Mouse (Mus musculus) liver, embryonic 15.5 days (tissue): Measurements from ENCODE around the gene Zfand6. TPM values are rescaled to one million over a fixed set of nuclear protein-coding genes. Genes with fewer than 3 reads are reported as not detected.

Experiments used
- ATAC-seq: fragments of 200-750 bp; cut with Nextera tagmentation; 2 replicates; pipeline ENCODE4 v1.8.0; 2017; ENCODE audit warnings: moderate number of reproducible peaks, mild to moderate bottlenecking, moderate library complexity; ENCODE audit not compliant: insufficient read depth
- H3K27ac ChIP-seq: fragments of 300-500 bp; sonication (generic); replicated peaks from 2 replicates; pipeline ENCODE4 v1.5.1; 2015; ENCODE audit warnings: mild to moderate bottlenecking, inconsistent platforms
- H3K27me3 ChIP-seq: fragments of 300-500 bp; sonication (generic); 2 replicates; pipeline ENCODE4 v1.6.1; 2015; ENCODE audit warnings: mild to moderate bottlenecking, inconsistent platforms
- H3K36me3 ChIP-seq: fragments of 300-500 bp; sonication (generic); replicated peaks from 2 replicates; pipeline ENCODE4 v1.6.1; 2015; ENCODE audit warnings: moderate library complexity, mild to moderate bottlenecking, inconsistent platforms
- H3K4me1 ChIP-seq: fragments of 300-500 bp; sonication (generic); replicated peaks from 2 replicates; pipeline ENCODE4 v1.6.1; 2015; ENCODE audit warnings: inconsistent platforms
- H3K4me2 ChIP-seq: fragments of 300-500 bp; sonication (generic); 2 replicates; pipeline ENCODE4 v1.6.1; 2015; ENCODE audit warnings: moderate library complexity, mild to moderate bottlenecking, inconsistent platforms
- H3K4me3 ChIP-seq: fragments of 300-500 bp; sonication (generic); replicated peaks from 2 replicates; pipeline ENCODE4 v1.5.1; 2015; ENCODE audit warnings: mild to moderate bottlenecking, inconsistent platforms
- H3K9ac ChIP-seq: fragments of 300-500 bp; sonication (generic); 2 replicates; pipeline ENCODE4 v1.6.1; 2015; ENCODE audit warnings: moderate library complexity, mild to moderate bottlenecking, inconsistent platforms
- H3K9me3 ChIP-seq: fragments of 300-500 bp; sonication (generic); replicated peaks from 2 replicates; pipeline ENCODE4 v1.6.1; 2016; ENCODE audit warnings: inconsistent platforms
- WGBS: fragments of 180-500 bp; shearing (Covaris S2); methylation state at CpG from one replicate; pipeline ENCODE4 v1.1.7; 2015; ENCODE audit warnings: mixed read lengths; ENCODE audit not compliant: insufficient replicate concordance; 5-methylcytosine and 5-hydroxymethylcytosine counted together
- polyA plus RNA-seq: library from polyadenylated mRNA; unstranded; fragments of >200 nt; fragmentation: Nextera tagmentation; extraction: Ambion mirVana; gene quantifications from 2 replicates; pipeline ENCODE4 v1.2.1, GENCODE M21; 2015

The Zfand6 gene
- polyA plus RNA-seq, result 145 and 154 TPM in 2 replicates

GRCm38 (mm10) chr7:84689251-84690100 is at the start of gene Zfand6:
Gene Zfand6, minus strand, starts transcription at chr7:84689959.
- Histone ChIP-seq H3K4me3 (peak within 1 kb of the TSS; percentile 88), H3K27me3 (no peaks in the 10 kb centered on the region), H3K4me2 (peak within 1 kb of the TSS; percentile 89), H3K36me3 (no peaks in the 10 kb centered on the region), H3K27ac (peak within 1 kb of the TSS; percentile 98), H3K4me1 (peaks cover 52% of the 10 kb centered on the region), H3K9ac (peak within 1 kb of the TSS; percentile 95), H3K9me3 (no peaks in the 10 kb centered on the region)
- under 1% methylated on average over 87 of the region's 87 CpGs for WGBS
- peak; percentile 95 for ATAC-seq

- peaks cover 4% of the 10 kb centered on the region; the same call in 1 of the 2 replicates for H3K4me1 ChIP-seq
- no peak overlapping the region for H3K27ac ChIP-seq
- no peak overlapping the region for H3K9ac ChIP-seq
- peaks cover 2% of the 10 kb centered on the region; the same call in 1 of the 2 replicates for H3K27me3 ChIP-seq
- no peaks in the 10 kb centered on the region for H3K36me3 ChIP-seq
- 57% methylated on average over 2 of the region's 2 CpGs for WGBS
- peak; percentile 56; the same call in 1 of the 2 replicates for ATAC-seq
- H3K9me3 ChIP-seq, result no peaks in the 10 kb centered on the region
- no peak overlapping the region for H3K4me3 ChIP-seq
- no peak overlapping the region for H3K4me2 ChIP-seq
Measured at GRCm38 (mm10) chr7:84736803-84737202, 47.0 kb upstream of the Zfand6 start.

- no peak overlapping the region for H3K27ac ChIP-seq
- H3K27me3 ChIP-seq, result no peaks in the 10 kb centered on the region
- no peak for ATAC-seq
- WGBS, result 36% methylated on average over 1 of the region's 1 CpGs
- H3K4me3 ChIP-seq, result no peak overlapping the region
- no peak overlapping the region for H3K4me2 ChIP-seq
- peaks cover 4% of the 10 kb centered on the region; the same call in 1 of the 2 replicates for H3K4me1 ChIP-seq
- no peak overlapping the region for H3K9ac ChIP-seq
- H3K36me3 ChIP-seq, result no peaks in the 10 kb centered on the region
- H3K9me3 ChIP-seq, result no peaks in the 10 kb centered on the region
Measured at GRCm38 (mm10) chr7:84733038-84733437, 43.3 kb upstream of the Zfand6 start.

- Histone ChIP-seq H3K9me3 (no peaks in the 10 kb centered on the region), H3K4me2 (no peak overlapping the region), H3K36me3 (no peaks in the 10 kb centered on the region), H3K4me1 (peaks cover 4% of the 10 kb centered on the region; the same call in 1 of the 2 replicates), H3K4me3 (no peak overlapping the region), H3K27me3 (no peaks in the 10 kb centered on the region), H3K27ac (no peak overlapping the region), H3K9ac (no peak overlapping the region)
- ATAC-seq, result no peak
- whole genome bisulfite sequencing, result 73% methylated on average over 1 of the region's 1 CpGs
Measured at GRCm38 (mm10) chr7:84732052-84732451, 42.3 kb upstream of the Zfand6 start.

- 51% methylated on average over 3 of the region's 3 CpGs for WGBS
- Histone ChIP-seq H3K4me2 (no peak overlapping the region), H3K36me3 (no peaks in the 10 kb centered on the region), H3K27ac (no peak overlapping the region), H3K4me1 (no peaks in the 10 kb centered on the region), H3K27me3 (no peaks in the 10 kb centered on the region), H3K9me3 (no peaks in the 10 kb centered on the region), H3K4me3 (no peak overlapping the region), H3K9ac (no peak overlapping the region)
- no peak for ATAC-seq
Measured at GRCm38 (mm10) chr7:84731076-84731475, 41.3 kb upstream of the Zfand6 start.

- ATAC-seq, result peak; percentile 100
- 11% methylated on average over 7 of the region's 7 CpGs for WGBS
- peak overlapping the region; percentile 95 for H3K27ac ChIP-seq
Measured at GRCm38 (mm10) chr7:84722804-84723459, 33.2 kb upstream of the Zfand6 start.

GRCm38 (mm10) chr7:84710287-84710958 is 20.7 kb upstream of the Zfand6 start:
- Histone ChIP-seq H3K27ac (0 out of 2 replicates have a peak overlapping the region, but pooled peaks have one; percentile 14), H3K36me3 (no peaks in the 10 kb centered on the region), H3K9me3 (no peaks in the 10 kb centered on the region), H3K4me3 (no peak overlapping the region), H3K4me2 (no peak overlapping the region), H3K4me1 (peaks cover 12% of the 10 kb centered on the region), H3K27me3 (no peaks in the 10 kb centered on the region), H3K9ac (no peak overlapping the region)
- no peak for ATAC-seq

More at GRCm38 (mm10) chr7:84722804-84723459, 33.2 kb upstream of the Zfand6 start:
- Histone ChIP-seq H3K4me3 (peak overlapping the region; percentile 12; the same call in 1 of the 2 replicates), H3K9ac (no peak overlapping the region), H3K27me3 (no peaks in the 10 kb centered on the region), H3K4me2 (peak overlapping the region; percentile 66), H3K36me3 (no peaks in the 10 kb centered on the region), H3K9me3 (no peaks in the 10 kb centered on the region), H3K4me1 (peaks cover 33% of the 10 kb centered on the region)

GRCm38 (mm10) chr7:84706877-84707276 is 17.1 kb upstream of the Zfand6 start:
- Histone ChIP-seq H3K27ac (no peak overlapping the region), H3K4me3 (no peak overlapping the region), H3K36me3 (no peaks in the 10 kb centered on the region), H3K4me1 (peaks cover 12% of the 10 kb centered on the region), H3K27me3 (no peaks in the 10 kb centered on the region), H3K9me3 (no peaks in the 10 kb centered on the region), H3K9ac (no peak overlapping the region), H3K4me2 (no peak overlapping the region)
- 63% methylated on average over 3 of the region's 3 CpGs for WGBS
- no peak for ATAC-seq

- peak overlapping the region; percentile 83 for H3K27ac ChIP-seq
- peak overlapping the region; percentile 88 for H3K4me3 ChIP-seq
- H3K4me1 ChIP-seq, result peaks cover 46% of the 10 kb centered on the region
- no peaks in the 10 kb centered on the region for H3K9me3 ChIP-seq
- H3K9ac ChIP-seq, result peak overlapping the region; percentile 58; the same call in 1 of the 2 replicates
- H3K4me2 ChIP-seq, result peak overlapping the region; percentile 89
- peak; percentile 26 for ATAC-seq
- H3K36me3 ChIP-seq, result no peaks in the 10 kb centered on the region
- WGBS, result 12% methylated on average over 19 of the region's 19 CpGs
- H3K27me3 ChIP-seq, result no peaks in the 10 kb centered on the region
Measured at GRCm38 (mm10) chr7:84690101-84690509, 346 bp upstream of the Zfand6 start.

- WGBS, result 35% methylated on average over 12 of the region's 12 CpGs
Measured at GRCm38 (mm10) chr7:84687653-84688580, 1.8 kb downstream of the Zfand6 start.

More at GRCm38 (mm10) chr7:84687653-84688580, 1.8 kb downstream of the Zfand6 start:
- Histone ChIP-seq H3K9ac (peak overlapping the region; percentile 95), H3K4me1 (peaks cover 61% of the 10 kb centered on the region), H3K27me3 (no peaks in the 10 kb centered on the region), H3K4me3 (peak overlapping the region; percentile 88), H3K9me3 (no peaks in the 10 kb centered on the region), H3K36me3 (no peaks in the 10 kb centered on the region), H3K4me2 (peak overlapping the region; percentile 71), H3K27ac (peak overlapping the region; percentile 98)
- ATAC-seq, result no peak
